Mouse (Mus musculus) urinary bladder, adult 18-20 months (tissue): ENCODE measurements around the gene Ing4.
"Not testable (repeated sequence)": the region's sequence is repeated elsewhere in the genome, so short reads cannot be mapped to it uniquely, and the experiment has no call there.

Experiments used
- DNase-seq, 2 experiments: peaks; one replicate each; pipeline ENCODE4 v3.0.0; 2022; ENCODE audit warnings: low spot score in 2 of 2, mixed read lengths in 2 of 2

The Ing4 gene

GRCm38 (mm10) chr6:125039533-125040153, at the start of gene Ing4:
Ing4 (plus strand) TSS chr6:125039760.
- peak; percentile 67 to 87 for DNase-seq

DNA sequence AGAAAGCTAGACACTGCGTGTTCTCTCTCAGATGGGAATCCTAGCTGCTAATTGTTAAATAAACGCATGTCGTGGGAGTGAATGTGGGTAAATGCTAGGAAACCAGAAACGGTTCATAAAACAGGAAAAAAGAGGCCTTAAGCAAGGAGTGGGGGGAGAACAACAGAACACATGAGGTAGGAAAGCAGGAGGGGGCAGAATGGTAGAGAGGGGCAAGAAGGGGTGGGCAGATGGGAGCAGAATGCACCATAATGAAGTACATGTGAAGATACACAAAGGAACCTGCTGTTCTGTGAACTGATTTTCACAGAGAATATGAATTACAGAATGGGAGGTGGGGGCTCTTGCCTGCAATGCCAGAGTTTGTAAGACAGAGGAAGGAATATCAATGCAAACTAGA, 47.3 kb upstream of the Ing4 start:
- no peak for DNase-seq

GRCm38 (mm10) chr6:124993365-124993764, 46.2 kb upstream of the Ing4 start:
- DNase-seq, result peak in 1 of 2 experiments; percentile 37

DNA sequence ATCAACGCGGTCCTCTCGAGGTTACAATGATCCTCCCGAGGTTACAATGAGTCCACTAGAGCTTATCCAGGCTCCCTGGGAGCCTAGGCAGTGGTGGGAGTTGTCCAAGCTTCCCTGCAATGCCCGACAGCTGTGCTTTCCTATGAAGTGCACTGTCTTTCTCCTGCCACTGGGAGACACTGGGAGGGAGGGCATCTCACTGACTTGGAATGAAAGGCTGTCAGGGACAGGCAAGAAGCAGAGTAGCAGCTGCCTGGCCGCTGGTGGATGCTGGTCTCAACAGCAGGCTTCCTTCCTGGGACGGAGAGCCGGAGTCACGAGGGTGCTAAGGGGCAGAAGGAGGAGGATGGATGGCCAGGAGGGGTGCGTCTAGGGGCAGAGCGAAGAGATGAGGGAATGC, 45.7 kb upstream of the Ing4 start:
- no peak for DNase-seq

DNA sequence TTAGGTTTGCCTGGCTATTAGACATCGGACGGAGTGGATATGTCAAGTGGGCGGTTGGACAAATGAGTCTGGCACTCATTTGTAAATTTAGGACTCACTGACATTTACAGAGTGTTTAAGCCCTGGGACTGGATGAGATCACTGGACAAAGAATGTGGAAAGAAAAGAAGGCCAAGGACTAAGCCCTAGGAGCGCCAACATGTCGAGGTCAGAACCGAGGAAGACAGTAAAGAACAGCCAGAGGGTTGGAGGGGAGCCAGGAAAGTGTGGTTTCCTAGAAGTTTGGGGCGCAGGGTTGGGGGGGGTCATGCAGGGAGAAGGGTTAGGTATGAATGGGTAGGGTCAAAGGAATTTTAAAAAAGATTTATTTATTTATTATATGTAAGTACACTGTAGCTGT, 44.3 kb upstream of the Ing4 start:
- DNase-seq, result no peak

GRCm38 (mm10) chr6:124995831-124996403, 43.6 kb upstream of the Ing4 start:
- DNase-seq, result no peak

GRCm38 (mm10) chr6:124996551-124997501, 42.7 kb upstream of the Ing4 start, which contains the start of gene Pianp:
Pianp (plus strand) TSS chr6:124996694.
- DNase-seq, result peak; percentile 64 to 77

DNA sequence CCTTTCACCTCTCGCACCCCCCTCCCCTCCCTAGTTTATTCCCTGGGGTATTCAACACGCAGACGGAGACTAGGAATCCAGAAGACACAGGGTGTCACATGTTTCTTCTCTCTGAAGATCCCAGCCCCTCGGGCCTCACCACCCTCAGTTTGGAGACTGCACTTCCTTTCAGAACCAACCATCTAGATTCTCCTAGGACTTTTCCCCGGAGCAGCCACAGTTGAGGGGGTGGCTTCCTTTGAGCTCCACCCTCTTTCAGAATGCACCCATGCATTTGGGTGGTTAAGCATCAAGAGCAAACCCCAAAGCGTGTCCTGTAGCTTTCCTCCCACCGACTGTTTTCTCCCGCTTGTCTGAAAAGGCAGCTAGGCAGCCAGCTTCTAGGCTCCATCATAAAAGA, 41.5 kb upstream of the Ing4 start:
- no peak for DNase-seq

DNA sequence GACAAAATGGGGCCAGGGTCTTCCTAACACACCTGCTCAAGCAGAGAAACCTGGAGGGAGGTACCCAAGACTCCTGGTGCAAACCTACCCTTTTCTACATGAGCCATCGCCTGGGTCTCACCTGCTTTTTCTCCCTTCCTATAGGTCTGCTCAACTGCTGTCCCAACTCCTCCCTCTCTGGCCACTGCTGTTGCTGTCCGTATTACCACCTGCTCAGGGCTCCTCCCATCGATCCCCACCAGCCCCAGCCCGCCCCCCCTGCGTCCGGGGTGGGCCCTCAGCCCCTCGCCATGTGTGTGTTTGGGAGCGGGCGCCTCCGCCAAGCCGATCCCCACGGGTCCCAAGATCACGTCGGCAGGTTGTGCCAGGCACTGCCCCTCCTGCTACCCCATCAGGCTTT, 40.5 kb upstream of the Ing4 start:
- DNase-seq, result no peak

DNA sequence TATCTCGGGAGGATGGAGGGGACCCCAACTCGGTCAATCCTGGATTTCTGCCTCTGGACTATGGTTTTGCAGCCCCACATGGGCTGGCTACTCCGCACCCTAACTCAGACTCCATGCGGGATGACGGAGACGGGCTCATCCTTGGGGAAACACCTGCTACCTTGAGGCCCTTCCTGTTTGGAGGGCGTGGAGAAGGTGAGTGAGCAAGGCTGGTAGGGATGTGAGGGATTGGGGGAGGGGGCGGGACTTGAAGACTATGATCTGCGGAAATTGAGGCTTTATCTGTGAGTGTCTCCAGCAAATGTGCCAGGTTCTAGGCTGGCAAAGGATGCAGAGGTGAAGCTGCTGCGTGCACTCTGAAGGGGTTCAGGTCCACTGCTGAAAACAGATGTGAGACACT, 40.0 kb upstream of the Ing4 start:
- DNase-seq, result no peak

DNA sequence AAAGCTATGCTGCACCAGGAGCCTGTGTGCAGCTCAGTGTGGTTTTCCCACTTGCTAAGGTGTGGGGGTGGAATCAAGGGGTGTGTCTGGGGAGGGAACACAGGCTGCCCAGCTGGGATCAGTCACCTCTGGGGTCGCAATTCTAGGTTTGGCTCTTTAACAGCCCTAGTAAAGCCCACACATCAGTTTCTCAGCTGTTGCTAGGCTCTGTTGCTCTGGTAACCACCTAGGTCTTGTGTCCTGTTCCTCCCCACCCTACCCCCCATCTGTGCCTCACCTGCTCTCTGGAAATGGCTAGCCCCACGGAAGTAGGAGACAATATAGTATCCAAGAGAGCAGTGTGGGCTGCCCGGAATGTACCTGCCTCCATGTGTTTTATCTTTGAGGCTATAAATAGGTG, 35.9 kb upstream of the Ing4 start:
- no peak for DNase-seq

- no peak for DNase-seq
Observed at GRCm38 (mm10) chr6:125005086-125005485, 34.5 kb upstream of the Ing4 start.

GRCm38 (mm10) chr6:125008060-125008459, 31.5 kb upstream of the Ing4 start:
- no peak for DNase-seq

GRCm38 (mm10) chr6:125008586-125009128, 30.9 kb upstream of the Ing4 start:
- DNase-seq, result peak; percentile 87 to 98

- no peak for DNase-seq
Observed at GRCm38 (mm10) chr6:125009129-125009180, 30.6 kb upstream of the Ing4 start, which contains the start of gene Zfp384. Zfp384 (plus strand) TSS chr6:125009145.

GRCm38 (mm10) chr6:125009181-125010073, 30.1 kb upstream of the Ing4 start:
- DNase-seq, result peak; percentile 59 to 69

- no peak for DNase-seq
Observed at GRCm38 (mm10) chr6:125017682-125018081, 21.9 kb upstream of the Ing4 start.

- not testable (repeated sequence) for DNase-seq
Observed at GRCm38 (mm10) chr6:125030532-125030931, 9.0 kb upstream of the Ing4 start.

GRCm38 (mm10) chr6:125031604-125032003, 8.0 kb upstream of the Ing4 start:
- no peak for DNase-seq

GRCm38 (mm10) chr6:125038666-125039065, 894 bp upstream of the Ing4 start:
- no peak for DNase-seq

GRCm38 (mm10) chr6:125039131-125039530, 429 bp upstream of the Ing4 start:
- DNase-seq, result no peak

DNA sequence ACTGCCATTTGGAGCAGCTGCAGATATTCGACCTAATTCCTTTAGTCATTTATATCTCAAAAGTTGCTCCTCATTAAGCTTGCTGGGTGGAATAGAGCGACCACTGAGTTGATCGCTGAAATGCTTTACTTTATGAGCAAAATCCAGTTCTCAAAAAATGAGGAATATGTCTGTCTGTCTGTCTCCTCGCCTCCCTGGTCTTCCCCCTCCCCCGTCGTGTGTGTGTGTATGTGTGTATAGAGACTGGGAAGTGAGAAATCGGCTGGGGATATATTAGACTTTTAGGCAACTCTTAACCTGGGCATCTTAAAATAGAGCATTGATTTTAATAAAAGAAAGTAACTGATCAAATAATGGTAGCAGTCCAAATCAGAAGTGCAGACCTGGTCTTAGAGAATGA, 661 bp downstream of the Ing4 start:
- DNase-seq, result no peak
